ENCODE assay signal across 27 mouse cellular contexts in the genomic region with DNA sequence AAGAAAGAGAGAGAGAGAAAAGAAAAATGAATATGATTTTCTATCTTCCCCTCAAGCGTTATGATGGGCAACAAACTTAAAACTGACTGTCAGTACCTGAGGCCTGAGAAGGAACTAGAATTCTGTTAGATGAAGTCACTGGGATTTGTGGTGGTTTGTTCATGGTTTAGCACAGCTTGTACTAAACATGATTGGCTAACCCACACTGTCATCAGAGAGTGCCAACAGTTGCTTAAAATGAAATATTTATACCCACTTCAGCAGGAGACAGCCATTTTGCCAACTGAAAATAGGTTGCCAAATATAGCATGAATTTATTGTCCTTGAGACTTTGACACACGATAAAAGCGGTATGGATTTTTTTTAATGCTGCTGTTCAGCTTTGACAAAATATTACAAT.
"Had no signal": no experiment of that assay in that cellular context is flagged by ENCODE, and none has a peak within 500 bp of the region (broad histone marks: within the 10 kb centered on the region; RNA-seq: fewer than 3 reads in every experiment).

No protein-coding gene starts in this region.

- ATAC-seq: hindbrain, postnatal 0 days; intestine, embryonic 16.5 days had no signal

- H3K27ac ChIP-seq: gastrocnemius, adult 2 months; heart, adult 2 months; heart, embryonic 13.5 days; heart, embryonic 15.5 days; hindbrain, embryonic 13.5 days; hindbrain, embryonic 15.5 days; hindbrain, postnatal 0 days; layer of hippocampus, adult 2 months; left cerebral cortex, adult 2 months; limb, embryonic 10.5 days; limb, embryonic 12.5 days; liver, embryonic 13.5 days; liver, embryonic 15.5 days had no signal

- H3K4me1 ChIP-seq: heart, embryonic 15.5 days; hindbrain, embryonic 13.5 days; hindbrain, embryonic 15.5 days; limb, embryonic 10.5 days; limb, embryonic 12.5 days; liver, embryonic 13.5 days; liver, embryonic 15.5 days had no signal

- H3K9me3 ChIP-seq: heart, embryonic 13.5 days; heart, embryonic 15.5 days; hindbrain, embryonic 13.5 days; hindbrain, embryonic 15.5 days; limb, embryonic 10.5 days; limb, embryonic 12.5 days; liver, embryonic 13.5 days; liver, embryonic 15.5 days had no signal

- H3K4me3 ChIP-seq: gastrocnemius, adult 2 months; heart, adult 2 months; heart, embryonic 13.5 days; heart, embryonic 15.5 days; hindbrain, embryonic 13.5 days; hindbrain, embryonic 15.5 days; layer of hippocampus, adult 2 months; left cerebral cortex, adult 2 months; limb, embryonic 10.5 days; limb, embryonic 12.5 days; liver, embryonic 13.5 days; liver, embryonic 15.5 days had no signal

- H3K36me3 ChIP-seq: heart, embryonic 13.5 days; heart, embryonic 15.5 days; hindbrain, embryonic 13.5 days; hindbrain, embryonic 15.5 days; limb, embryonic 10.5 days; limb, embryonic 12.5 days; liver, embryonic 13.5 days; liver, embryonic 15.5 days had no signal

- H3K9ac ChIP-seq: heart, embryonic 13.5 days; heart, embryonic 15.5 days; hindbrain, embryonic 13.5 days; hindbrain, embryonic 15.5 days; limb, embryonic 12.5 days; liver, embryonic 13.5 days; liver, embryonic 15.5 days had no signal

- H3K4me2 ChIP-seq: heart, embryonic 11.5 days; heart, embryonic 13.5 days; heart, embryonic 15.5 days; hindbrain, embryonic 13.5 days; hindbrain, embryonic 15.5 days; limb, embryonic 12.5 days; liver, embryonic 11.5 days; liver, embryonic 13.5 days; liver, embryonic 15.5 days had no signal

- H3K27me3 ChIP-seq: heart, embryonic 13.5 days; heart, embryonic 15.5 days; hindbrain, embryonic 13.5 days; hindbrain, embryonic 15.5 days; limb, embryonic 12.5 days; liver, embryonic 13.5 days; liver, embryonic 15.5 days had no signal

- DNase-seq: gastrocnemius, adult 2 months; gastrocnemius, postnatal 10 days; gastrocnemius, postnatal 25 days; heart, adult 11 months; heart, adult 2 months; heart, postnatal 14 days; heart, postnatal 36 days; kidney, adult 11 months; kidney, adult 2 months; kidney, postnatal 10 days; kidney, postnatal 25 days; kidney, postnatal 4 days; liver; liver, embryonic 13.5 days had no signal
